Mouse (Mus musculus) ovary, postnatal 14 days (tissue): ENCODE measurements at regions not wholly inside any gene's neighbourhood (a gene's known extent, or its start where the extent isn't known, plus 50 kb on each side); places are given as distances from the start of the nearest gene placed in this dataset.

Experiments
- DNase-seq: peaks from one replicate; pipeline ENCODE4 v3.0.0; 2022; ENCODE audit warnings: low spot score

DNA sequence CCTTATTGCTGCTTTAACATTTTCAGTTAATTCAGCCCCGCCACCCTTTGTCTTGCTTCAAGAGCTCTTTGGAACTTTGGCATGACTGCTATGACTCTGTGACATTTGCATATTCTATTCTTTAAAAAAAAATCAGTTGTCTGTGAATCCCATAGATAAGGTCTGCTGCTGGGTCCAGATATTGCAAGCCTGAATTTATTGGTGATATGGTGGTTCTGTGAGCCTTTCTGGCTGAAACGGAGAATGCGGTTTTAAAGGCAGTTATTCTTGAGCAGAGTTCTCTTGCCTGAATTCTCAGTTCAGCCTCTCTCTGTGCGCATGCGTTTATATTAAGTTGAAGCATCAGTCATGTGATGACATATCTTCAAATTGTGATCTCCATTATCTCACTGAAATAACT, 560.7 kb downstream of the Cdh9 start:
- DNase-seq = no peak
